Mouse (Mus musculus) bone marrow, adult 2 months (tissue): Measurements from ENCODE around the gene Rps21. TPM values are rescaled to one million over a fixed set of nuclear protein-coding genes. Genes with fewer than 3 reads are reported as not detected.

Experiments
- H3K27ac ChIP-seq: fragments of 200-500 bp; 2 replicates; pipeline ENCODE4 v1.5.1; 2012; ENCODE audit warnings: low read depth, mild to moderate bottlenecking, control low read depth, inconsistent platforms, low read length; ENCODE audit not compliant: control insufficient read depth, poor library complexity, insufficient read depth
- H3K4me1 ChIP-seq: fragments of 200-500 bp; 2 replicates; pipeline ENCODE4 v1.6.1; 2011; ENCODE audit warnings: low read length; ENCODE audit not compliant: control insufficient read depth, insufficient read depth
- H3K4me3 ChIP-seq: fragments of 200-500 bp; replicated peaks from 2 replicates; pipeline ENCODE3; 2011; ENCODE audit warnings: mild to moderate bottlenecking, low read depth, low read length, control low read depth; ENCODE audit not compliant: control insufficient read depth
- CTCF ChIP-seq: fragments of 200-500 bp; IDR thresholded peaks from 2 replicates; pipeline ENCODE4 v1.5.1; 2011; ENCODE audit warnings: low read length, control low read depth; ENCODE audit not compliant: control insufficient read depth, insufficient read depth
- POLR2A ChIP-seq: fragments of 200-500 bp; IDR thresholded peaks from 2 replicates; pipeline ENCODE4 v1.6.1; 2011; ENCODE audit warnings: low read depth, mild to moderate bottlenecking, control low read depth, low read length, borderline replicate concordance; ENCODE audit not compliant: control insufficient read depth
- WGBS: fragments of 180-500 bp; shearing (Covaris S2); methylation state at CpG from one replicate; pipeline ENCODE4 v1.1.7; 2018; 5-methylcytosine and 5-hydroxymethylcytosine counted together
- polyA plus RNA-seq: library from polyadenylated mRNA; stranded (reverse); fragments of >200 nt; gene quantifications from 2 replicates; pipeline ENCODE4 v1.2.4, GENCODE M21; 2011; ENCODE audit warnings: low replicate concordance; ENCODE audit not compliant: missing spikeins, insufficient read depth, insufficient read length

Gene Rps21
- polyA plus RNA-seq, 1 experiment, result 1,728 TPM

GRCm38 (mm10) chr2:180217587-180217986, 39.6 kb upstream of the Rps21 start:
- TF ChIP-seq CTCF (no peak), POLR2A (no peak)
- 80% methylated on average over 8 of the region's 8 CpGs for WGBS
- H3K4me1 ChIP-seq, result no peaks in the 10 kb centered on the region
- no peak overlapping the region for H3K27ac ChIP-seq
- no peak overlapping the region for H3K4me3 ChIP-seq

GRCm38 (mm10) chr2:180218241-180218640, 38.9 kb upstream of the Rps21 start:
- no peak overlapping the region for H3K27ac ChIP-seq
- 69% methylated on average over 3 of the region's 3 CpGs for WGBS
- TF ChIP-seq POLR2A (no peak), CTCF (no peak)
- no peaks in the 10 kb centered on the region for H3K4me1 ChIP-seq
- H3K4me3 ChIP-seq, result no peak overlapping the region

GRCm38 (mm10) chr2:180218677-180219076, 38.5 kb upstream of the Rps21 start:
- H3K4me3 ChIP-seq, result no peak overlapping the region
- 70% methylated on average over 5 of the region's 5 CpGs for WGBS
- no peak for TF ChIP-seq POLR2A
- TF ChIP-seq CTCF, result no peak
- no peak overlapping the region for H3K27ac ChIP-seq
- H3K4me1 ChIP-seq, result no peaks in the 10 kb centered on the region

GRCm38 (mm10) chr2:180219145-180219943, 37.8 kb upstream of the Rps21 start:
- H3K27ac ChIP-seq, result no peak overlapping the region
- 80% methylated on average over 15 of the region's 15 CpGs for WGBS
- H3K4me3 ChIP-seq, result no peak overlapping the region
- no peaks in the 10 kb centered on the region for H3K4me1 ChIP-seq
- TF ChIP-seq POLR2A, result no peak
- no peak for TF ChIP-seq CTCF

- WGBS, result 77% methylated on average over 9 of the region's 9 CpGs
Measured at GRCm38 (mm10) chr2:180220165-180220564, 37.0 kb upstream of the Rps21 start.

GRCm38 (mm10) chr2:180221051-180221450, 36.1 kb upstream of the Rps21 start:
- no peak overlapping the region for H3K4me3 ChIP-seq
- H3K27ac ChIP-seq, result no peak overlapping the region
- WGBS, result 86% methylated on average over 9 of the region's 9 CpGs
- no peak for TF ChIP-seq CTCF
- TF ChIP-seq POLR2A, result no peak
- no peaks in the 10 kb centered on the region for H3K4me1 ChIP-seq

More at GRCm38 (mm10) chr2:180220165-180220564, 37.0 kb upstream of the Rps21 start:
- TF ChIP-seq CTCF, result no peak
- TF ChIP-seq POLR2A, result no peak
- Histone ChIP-seq H3K4me1 (no peaks in the 10 kb centered on the region), H3K4me3 (no peak overlapping the region), H3K27ac (no peak overlapping the region)

GRCm38 (mm10) chr2:180222250-180222649, 34.9 kb upstream of the Rps21 start:
- TF ChIP-seq CTCF (no peak), POLR2A (no peak)
- no peak overlapping the region for H3K4me3 ChIP-seq
- 54% methylated on average over 6 of the region's 6 CpGs for WGBS
- H3K4me1 ChIP-seq, result no peaks in the 10 kb centered on the region
- H3K27ac ChIP-seq, result no peak overlapping the region

- no peak overlapping the region for H3K4me3 ChIP-seq
- no peaks in the 10 kb centered on the region; the same call in 1 of the 2 replicates for H3K4me1 ChIP-seq
- H3K27ac ChIP-seq, result no peak overlapping the region
- TF ChIP-seq POLR2A (no peak), CTCF (no peak)
- WGBS, result 14% methylated on average over 13 of the region's 13 CpGs
Measured at GRCm38 (mm10) chr2:180224647-180225043, 32.5 kb upstream of the Rps21 start.

GRCm38 (mm10) chr2:180225044-180225761, 32.0 kb upstream of the Rps21 start:
- WGBS, result under 1% methylated on average over 55 of the region's 55 CpGs
- TF ChIP-seq POLR2A (no peak), CTCF (no peak)
- Histone ChIP-seq H3K4me3 (no peak overlapping the region), H3K27ac (no peak overlapping the region), H3K4me1 (no peaks in the 10 kb centered on the region; the same call in 1 of the 2 replicates)
